Mouse (Mus musculus) cerebellum, postnatal 25 days (tissue): ENCODE data around the gene Carhsp1.

Source experiments
- DNase-seq, 2 experiments: peaks; one replicate each; pipeline ENCODE4 v3.0.0; 2021; ENCODE audit warnings: mixed read lengths in 2 of 2

Gene Carhsp1

GRCm38 (mm10) chr16:8671551-8672349 lies at the start of gene Carhsp1:
Carhsp1 (minus strand) TSS chr16:8672155.
- DNase-seq, result peak; percentile 73 to 85

- DNase-seq, result no peak
These were observed 48.5 kb upstream of the Carhsp1 start for GRCm38 (mm10) chr16:8720447-8720846.

DNA sequence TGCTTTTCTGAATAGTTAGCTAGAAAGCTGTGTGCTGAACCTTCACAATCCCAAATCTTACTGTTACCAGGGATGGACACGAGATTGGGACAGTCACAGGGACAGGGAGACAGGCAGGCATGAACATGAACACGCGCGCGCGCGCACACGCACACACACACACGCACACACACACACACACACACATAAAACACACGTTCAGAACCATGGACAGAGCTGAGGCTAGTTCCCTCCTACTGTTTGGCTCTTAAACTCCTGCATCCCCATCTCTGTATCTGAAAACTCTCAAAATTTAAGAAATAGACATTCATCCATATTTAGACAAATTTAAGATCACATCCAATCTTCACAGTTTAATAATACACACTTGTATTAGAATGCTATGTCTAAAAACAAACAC lies 45.8 kb upstream of the Carhsp1 start:
- DNase-seq, result no peak

- no peak for DNase-seq
These were observed 44.3 kb upstream of the Carhsp1 start for GRCm38 (mm10) chr16:8716300-8716699.

DNA sequence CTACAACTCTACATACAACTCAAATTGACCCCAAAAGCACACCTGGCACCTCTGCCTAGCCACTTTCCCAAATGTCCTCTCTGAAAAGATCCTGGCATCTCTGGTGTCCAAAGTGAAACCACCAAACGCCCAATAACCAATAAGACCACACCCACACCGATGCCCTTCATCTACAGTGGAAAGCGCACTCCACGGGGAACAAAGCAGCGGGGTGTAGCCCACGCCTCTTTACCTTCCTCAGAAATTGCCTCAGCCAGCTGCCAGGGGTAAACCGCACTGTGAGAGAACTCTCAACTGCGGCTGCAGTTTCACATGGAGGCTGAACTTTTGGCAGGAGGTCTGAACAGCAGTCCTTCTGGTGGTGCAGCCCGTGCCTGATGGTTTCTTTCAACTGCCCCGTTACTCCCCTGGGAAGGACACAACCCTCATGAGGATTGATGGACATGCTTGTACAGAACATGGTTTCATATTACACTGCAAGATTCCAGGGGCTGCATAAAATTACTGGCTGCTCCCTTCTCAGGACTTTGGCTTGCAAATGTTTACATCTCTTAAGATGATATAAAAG lies 43.6 kb upstream of the Carhsp1 start:
- no peak for DNase-seq

GRCm38 (mm10) chr16:8714851-8715250 lies 42.9 kb upstream of the Carhsp1 start:
- no peak for DNase-seq

DNA sequence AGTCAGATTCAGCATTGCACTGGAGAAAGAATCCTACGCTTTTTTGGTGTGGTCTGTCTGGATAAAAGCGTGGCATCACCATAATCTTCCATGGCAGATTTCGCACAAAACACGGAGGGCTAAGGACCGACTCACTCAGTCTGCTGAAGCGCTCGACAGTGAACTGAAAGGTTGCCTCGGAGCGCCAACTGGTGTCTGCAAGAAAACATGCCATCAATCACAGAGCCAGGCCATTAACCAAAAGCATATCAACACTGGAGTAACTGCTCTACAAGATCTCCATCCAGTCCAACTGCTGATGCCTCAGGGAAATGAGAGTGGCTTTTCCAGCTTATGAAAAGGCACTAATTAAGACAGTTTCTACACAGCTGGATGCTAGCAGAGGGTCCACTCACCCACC lies 40.0 kb upstream of the Carhsp1 start:
- DNase-seq, result peak in 1 of 2 experiments; percentile 49

DNA sequence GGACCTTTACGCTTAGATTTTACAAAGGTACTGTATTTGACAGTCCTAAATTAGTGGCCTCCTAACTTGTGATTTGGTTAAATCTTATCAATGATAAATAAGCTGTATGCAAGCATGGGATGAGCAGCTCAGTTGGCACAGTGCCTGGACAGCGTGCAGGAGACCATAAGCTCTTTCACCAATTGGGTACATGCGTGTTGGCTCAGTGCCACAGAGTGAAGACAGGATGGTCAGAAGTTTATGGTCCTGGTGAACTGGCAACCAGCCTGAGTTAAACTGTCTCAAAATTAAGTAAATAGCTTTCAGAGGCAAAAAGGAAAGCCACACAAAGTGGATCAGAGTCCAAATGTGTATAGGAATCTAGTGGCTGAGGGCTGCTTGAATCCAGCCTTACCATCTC lies 28.6 kb upstream of the Carhsp1 start:
- peak in 1 of 2 experiments; percentile 54 for DNase-seq

- DNase-seq, result no peak
These were observed 27.6 kb upstream of the Carhsp1 start for GRCm38 (mm10) chr16:8699556-8699955.

GRCm38 (mm10) chr16:8691206-8691605 lies 19.3 kb upstream of the Carhsp1 start:
- peak; percentile 56 to 62 for DNase-seq

DNA sequence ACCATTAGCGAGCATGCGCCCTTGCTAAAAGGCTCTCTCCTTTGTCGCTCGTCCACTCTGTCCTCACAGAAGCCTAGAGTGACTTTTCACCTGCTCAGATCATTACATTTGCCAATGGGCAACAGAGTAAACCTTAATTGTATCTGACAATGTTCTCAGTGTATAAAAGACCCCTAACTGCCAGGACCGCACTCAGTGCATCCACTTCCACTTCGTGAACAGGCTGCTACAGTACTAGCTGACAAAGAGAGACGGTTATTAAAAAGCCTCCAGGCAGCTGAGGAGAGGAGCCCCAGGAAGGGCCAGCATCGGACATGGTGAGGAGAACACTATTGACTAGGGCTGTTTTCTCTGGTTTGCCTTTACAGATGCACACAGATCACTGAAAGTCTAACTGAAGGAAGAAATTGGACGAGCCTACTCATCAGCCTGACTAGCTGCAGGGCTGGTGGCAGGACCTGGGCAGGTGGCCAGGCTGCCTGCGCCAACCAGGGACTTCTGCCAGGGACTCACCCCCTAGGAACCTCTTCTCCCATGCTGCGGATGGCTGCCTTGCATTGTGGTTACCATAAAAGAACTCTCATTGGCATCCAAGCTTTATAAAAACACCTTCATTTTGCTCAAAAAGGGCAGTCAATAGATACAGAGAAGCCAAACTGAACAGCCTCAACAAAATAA lies 18.2 kb upstream of the Carhsp1 start:
- peak; percentile 94 to 95 for DNase-seq

DNA sequence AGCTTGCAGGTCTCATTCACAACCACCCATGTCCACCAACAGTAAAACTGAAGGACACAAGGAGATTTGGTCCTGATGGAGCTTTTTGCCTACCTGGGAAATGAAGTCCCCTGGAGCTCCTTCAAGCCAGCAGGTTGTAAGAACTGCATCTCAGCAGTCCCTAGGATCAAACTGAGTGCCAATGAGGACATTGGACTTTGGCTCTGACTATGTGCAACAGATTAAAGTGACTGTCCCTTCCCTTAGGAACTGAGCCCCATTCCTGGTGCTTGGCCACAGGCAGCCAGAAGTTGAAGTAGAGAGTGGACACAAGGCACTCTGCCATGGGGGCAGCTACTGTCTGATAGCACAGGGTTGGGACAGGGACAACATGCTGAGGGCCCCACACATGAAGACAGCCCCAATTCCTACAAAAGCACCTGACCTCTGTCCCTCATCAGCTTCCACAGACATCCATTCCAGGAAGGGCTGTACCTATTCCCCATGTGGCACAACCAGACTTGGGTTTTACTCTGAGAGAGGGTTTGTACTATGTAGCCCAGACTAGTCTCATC lies 15.7 kb upstream of the Carhsp1 start:
- peak in 1 of 2 experiments; percentile 15 for DNase-seq

- no peak for DNase-seq
These were observed 15.0 kb upstream of the Carhsp1 start for GRCm38 (mm10) chr16:8686871-8687535.

DNA sequence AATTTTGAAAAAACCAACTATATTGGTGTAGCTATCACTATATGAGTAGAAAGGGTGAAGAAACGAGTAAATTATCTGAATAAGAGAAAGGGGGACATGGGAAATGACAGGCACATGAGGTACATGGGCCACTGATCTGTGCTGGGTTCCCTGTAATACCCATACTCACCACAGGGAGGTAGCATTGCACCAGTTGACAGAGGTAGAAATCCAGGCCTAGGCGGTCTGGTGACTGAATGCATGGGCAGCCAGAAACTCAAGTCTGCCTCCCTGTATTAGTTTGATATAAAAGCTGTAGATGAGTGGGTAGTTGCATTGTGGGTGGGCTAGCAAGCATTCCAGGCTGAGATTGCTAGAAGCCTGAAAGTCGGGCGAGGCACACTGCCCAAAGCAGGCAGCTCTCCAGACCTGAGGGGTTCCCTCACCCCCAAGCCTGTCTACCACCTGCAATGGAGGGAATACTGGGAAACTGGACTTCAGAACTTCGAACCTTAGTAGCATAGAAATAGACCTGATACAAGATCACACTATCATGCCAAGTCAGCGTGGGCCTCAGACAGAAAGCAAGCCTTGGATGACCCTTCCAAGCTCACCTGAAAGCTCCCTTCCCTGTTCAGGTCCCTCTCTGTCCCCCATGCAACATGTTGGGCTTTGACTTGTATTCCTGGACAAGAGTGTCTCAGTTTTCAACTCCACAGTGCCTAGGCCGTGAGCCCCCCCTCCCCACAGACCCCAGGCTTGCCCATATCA lies 14.3 kb upstream of the Carhsp1 start:
- peak; percentile 78 to 86 for DNase-seq

DNA sequence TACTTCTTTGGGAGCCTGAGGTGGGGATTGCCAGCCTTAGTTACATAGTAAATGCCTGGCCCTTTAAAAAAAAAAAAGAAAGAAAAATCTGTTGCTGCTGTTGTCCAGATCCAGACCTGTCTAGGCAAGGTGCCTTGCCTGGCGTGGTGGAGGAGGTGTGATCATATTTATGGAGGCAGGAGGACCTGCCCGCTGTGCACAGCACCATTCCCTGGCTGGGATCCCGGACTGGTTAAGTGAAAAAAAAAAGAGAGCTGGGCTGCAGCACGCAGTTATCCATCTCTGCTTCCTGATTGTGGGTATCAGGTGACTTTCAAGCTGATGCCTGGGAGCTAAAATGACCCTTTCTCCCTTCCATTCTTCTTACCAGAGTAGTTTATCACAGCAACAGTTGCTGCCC lies 13.1 kb upstream of the Carhsp1 start:
- DNase-seq, result peak; percentile 79 to 87

DNA sequence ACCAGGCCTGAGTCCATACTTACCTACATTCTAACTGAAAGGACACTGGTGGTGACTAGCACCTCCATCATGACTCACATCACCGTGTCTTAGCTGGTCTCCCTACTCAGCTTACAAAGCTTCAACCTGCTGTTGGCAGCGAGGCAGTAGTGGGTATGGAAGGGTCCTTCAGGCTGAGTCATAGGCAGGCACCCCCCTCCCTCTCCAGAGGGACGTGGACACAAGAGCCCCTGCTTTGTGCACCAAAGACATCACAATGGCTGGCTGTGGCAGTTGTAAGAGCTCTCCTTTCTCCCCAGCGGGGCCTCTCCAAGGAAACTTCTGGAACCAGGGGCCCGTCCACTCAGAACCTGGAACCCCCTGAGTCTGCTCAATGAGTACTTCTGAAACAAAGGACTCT lies 8.5 kb upstream of the Carhsp1 start, which contains the start of gene Gm5767:
Gene Gm5767 (plus strand): TSS at position 301 of the 400 bp plus-strand sequence.
- DNase-seq, result no peak

GRCm38 (mm10) chr16:8679780-8680179 lies 7.8 kb upstream of the Carhsp1 start:
- DNase-seq, result no peak

DNA sequence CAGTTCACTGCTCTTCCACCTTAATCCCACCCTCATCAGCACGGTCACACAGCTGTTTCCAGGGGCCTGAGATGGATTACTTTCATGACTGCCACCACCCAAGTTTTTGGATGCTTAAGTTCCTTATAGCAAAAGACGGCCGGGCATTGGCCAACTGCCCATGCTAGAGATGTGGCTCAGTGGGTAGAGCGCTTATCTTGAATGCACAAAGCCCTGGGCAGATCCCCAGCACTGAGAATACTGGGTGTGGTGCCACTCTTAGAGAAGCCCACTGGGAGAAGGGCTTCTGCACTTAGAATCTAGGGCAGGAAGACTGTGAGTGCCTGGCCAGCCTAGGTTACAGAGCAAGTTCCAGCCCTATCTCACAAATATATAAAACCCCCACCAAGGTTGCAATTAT lies 6.7 kb upstream of the Carhsp1 start:
- no peak for DNase-seq

- DNase-seq, result no peak
These were observed 6.1 kb upstream of the Carhsp1 start for GRCm38 (mm10) chr16:8678035-8678434.

DNA sequence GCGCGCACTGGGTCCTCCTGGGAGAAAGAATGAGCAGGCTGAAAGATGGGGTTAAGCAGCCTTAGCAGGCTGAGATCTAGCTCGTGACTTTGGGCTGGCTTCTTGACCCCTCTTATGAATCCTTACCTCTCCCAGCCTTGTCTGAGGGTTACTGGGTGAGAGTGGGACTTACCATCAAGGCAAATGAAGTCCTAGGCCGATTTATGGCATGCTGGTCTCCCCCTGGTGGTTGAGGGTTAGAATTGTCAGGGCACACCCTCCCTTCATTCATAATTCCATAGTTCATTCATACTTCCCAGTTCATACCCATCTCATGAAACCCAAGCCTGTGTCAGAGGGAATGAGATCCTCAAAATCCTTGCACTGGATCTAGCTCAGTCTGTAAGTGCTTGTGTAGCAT lies 4.8 kb upstream of the Carhsp1 start:
- DNase-seq, result peak; percentile 64 to 72

DNA sequence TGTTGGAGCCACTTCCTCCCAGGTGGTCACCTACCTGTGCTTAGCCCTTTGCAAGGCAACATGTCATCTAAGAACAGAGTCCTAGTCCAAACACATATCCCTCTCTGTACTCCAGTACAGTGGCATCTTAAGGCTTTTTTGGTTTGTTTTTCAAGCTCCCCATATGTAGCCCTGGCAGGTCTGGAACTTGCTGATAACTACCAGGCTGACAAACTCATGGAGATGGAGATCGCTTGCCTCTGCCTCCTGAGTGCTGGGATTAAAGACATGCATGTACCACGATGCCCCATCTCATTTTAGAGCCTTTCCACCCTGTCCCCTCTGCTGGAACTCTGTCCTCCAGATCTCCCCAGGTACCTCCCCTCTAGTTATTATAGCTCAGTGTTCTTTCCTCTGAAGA lies 4.3 kb upstream of the Carhsp1 start:
- no peak for DNase-seq

DNA sequence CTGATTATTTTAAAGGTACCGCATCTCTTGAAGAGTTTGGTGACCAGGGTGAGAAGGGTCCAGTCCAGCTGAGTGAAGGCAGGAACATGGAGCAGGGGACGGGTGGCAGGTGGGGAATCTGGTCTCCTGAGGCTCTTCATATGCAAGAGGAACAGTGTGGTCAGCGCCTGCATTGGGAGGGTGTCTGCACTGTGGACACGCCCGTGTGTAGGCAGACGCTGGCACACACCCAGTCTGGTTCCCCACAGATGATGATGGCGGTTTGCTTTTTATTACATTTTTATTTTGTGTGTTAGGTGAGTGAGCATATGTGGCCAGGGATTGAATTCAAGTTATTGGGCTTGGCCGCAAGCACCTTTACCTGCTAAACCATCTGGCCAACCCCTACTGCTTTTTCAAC lies 3.6 kb upstream of the Carhsp1 start:
- DNase-seq, result no peak
